Mouse (Mus musculus) heart, postnatal 0 days (tissue): ENCODE measurements at regions not wholly inside any gene's neighbourhood (a gene's known extent, or its start where the extent isn't known, plus 50 kb on each side); places are given as distances from the start of the nearest gene placed in this dataset.

ENCODE experiments used
- ATAC-seq: fragments of 200-750 bp; cut with Nextera tagmentation; 2 replicates; pipeline ENCODE4 v1.8.0; 2017; ENCODE audit warnings: low read depth, moderate number of reproducible peaks, moderate library complexity; ENCODE audit not compliant: insufficient read depth
- DNase-seq: peaks from one replicate; pipeline ENCODE4 v3.0.0-alpha.2; 2016; ENCODE audit warnings: low spot score
- H3K27ac ChIP-seq: fragments of 300-500 bp; sonication (generic); 2 replicates; pipeline ENCODE4 v1.5.1; 2014; ENCODE audit warnings: low read depth, mild to moderate bottlenecking
- H3K27me3 ChIP-seq: fragments of 300-500 bp; sonication (generic); 2 replicates; pipeline ENCODE4 v1.6.1; 2014; ENCODE audit warnings: low read length, mixed read lengths; ENCODE audit not compliant: control insufficient read depth, insufficient read depth
- H3K36me3 ChIP-seq: fragments of 300-500 bp; sonication (generic); replicated peaks from 2 replicates; pipeline ENCODE4 v1.6.1; 2014; ENCODE audit warnings: low read length, mixed read lengths; ENCODE audit not compliant: control insufficient read depth, insufficient read depth
- H3K4me1 ChIP-seq: fragments of 300-500 bp; sonication (generic); 2 replicates; pipeline ENCODE4 v1.6.1; 2014; ENCODE audit warnings: antibody characterized with exemption; ENCODE audit not compliant: control insufficient read depth, insufficient read depth
- H3K4me2 ChIP-seq: fragments of 300-500 bp; sonication (generic); 2 replicates; pipeline ENCODE4 v1.6.1; 2014; ENCODE audit warnings: low read depth, mild to moderate bottlenecking, low read length, moderate library complexity
- H3K4me3 ChIP-seq: fragments of 300-500 bp; sonication (generic); 2 replicates; pipeline ENCODE4 v1.5.1; 2014; ENCODE audit warnings: low read depth, low read length
- H3K9ac ChIP-seq: fragments of 300-500 bp; sonication (generic); replicated peaks from 2 replicates; pipeline ENCODE4 v1.6.1; 2014; ENCODE audit warnings: low read depth, low read length, mixed read lengths
- H3K9me3 ChIP-seq: fragments of 300-500 bp; sonication (generic); replicated peaks from 2 replicates; pipeline ENCODE4 v1.6.1; 2016; ENCODE audit warnings: low read length; ENCODE audit not compliant: control insufficient read depth
- CTCF ChIP-seq: IDR thresholded peaks from 2 replicates; pipeline ENCODE4 v1.5.1; 2016; ENCODE audit warnings: antibody characterized with exemption, control low read depth, low read depth
- EP300 ChIP-seq: IDR thresholded peaks from 2 replicates; pipeline ENCODE4 v1.6.1; 2016; ENCODE audit warnings: antibody characterized with exemption, low read depth
- WGBS: fragments of 180-500 bp; shearing (Covaris S2); extraction: QIAGEN DNeasy Blood & Tissue Kit; methylation state at CpG from one replicate; pipeline ENCODE4 v1.1.7; 2014; 5-methylcytosine and 5-hydroxymethylcytosine counted together

DNA sequence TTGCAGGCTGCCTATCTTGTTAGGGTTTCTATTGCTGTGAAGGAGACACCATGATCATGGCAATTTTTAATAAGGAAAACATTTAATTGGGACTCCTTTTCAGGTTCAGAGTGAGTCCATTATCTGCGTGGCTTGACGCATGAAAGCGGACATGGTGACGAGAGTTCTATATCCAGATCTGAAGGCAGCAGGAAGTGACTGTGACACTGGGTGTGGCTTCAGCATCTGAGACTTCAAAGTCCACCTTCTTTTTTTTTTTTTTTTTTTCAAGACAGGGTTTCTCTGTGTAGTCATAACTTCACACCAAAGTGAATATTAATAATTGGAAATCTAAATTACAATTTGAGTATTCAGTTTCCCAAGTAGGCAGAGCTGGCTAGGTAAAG lies 118.1 kb downstream of the Sptssa start:
- DNase-seq (no peak), ATAC-seq (no peak)
- no peak overlapping the region for H3K9ac ChIP-seq
- H3K27ac ChIP-seq: no peak overlapping the region
- TF ChIP-seq CTCF (no peak), EP300 (no peak)
- H3K4me1 ChIP-seq: no peaks in the 10 kb centered on the region
- no peaks in the 10 kb centered on the region for H3K9me3 ChIP-seq
- no peaks in the 10 kb centered on the region for H3K27me3 ChIP-seq
- H3K36me3 ChIP-seq: no peaks in the 10 kb centered on the region
- WGBS: 75% methylated on average over 4 of the region's 4 CpGs
- H3K4me2 ChIP-seq: no peak overlapping the region
- no peak overlapping the region for H3K4me3 ChIP-seq

DNA sequence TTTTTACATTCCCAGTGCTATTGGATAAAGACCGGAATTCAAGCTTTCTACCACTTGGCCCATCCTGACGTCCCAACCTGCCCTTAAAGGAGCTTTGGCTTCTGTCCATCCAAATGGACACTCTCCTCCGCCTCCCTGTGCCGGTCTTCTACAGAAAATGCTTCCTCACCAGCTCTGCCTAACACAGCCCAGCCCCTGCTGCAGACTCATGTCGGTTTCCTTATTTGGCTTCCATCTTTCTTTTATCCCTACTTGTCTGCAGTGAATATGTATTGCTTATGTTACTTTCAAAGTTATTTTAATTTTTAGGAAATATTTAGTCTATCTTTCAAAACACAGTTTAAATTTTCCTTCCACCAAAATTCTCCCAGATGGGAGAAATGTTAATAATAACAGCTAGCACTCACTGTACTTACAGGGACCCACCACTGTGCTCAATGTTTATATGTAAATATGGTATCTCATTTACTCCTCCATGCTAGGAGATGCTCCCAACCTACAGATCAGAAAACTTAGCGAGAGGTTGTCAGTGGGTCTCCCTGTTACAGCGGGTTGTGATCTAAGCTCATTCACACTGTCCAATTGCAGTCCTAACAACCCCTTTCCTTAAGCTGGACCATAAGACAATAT lies 118.6 kb downstream of the Sptssa start:
- TF ChIP-seq CTCF: no peak
- no peak for TF ChIP-seq EP300

DNA sequence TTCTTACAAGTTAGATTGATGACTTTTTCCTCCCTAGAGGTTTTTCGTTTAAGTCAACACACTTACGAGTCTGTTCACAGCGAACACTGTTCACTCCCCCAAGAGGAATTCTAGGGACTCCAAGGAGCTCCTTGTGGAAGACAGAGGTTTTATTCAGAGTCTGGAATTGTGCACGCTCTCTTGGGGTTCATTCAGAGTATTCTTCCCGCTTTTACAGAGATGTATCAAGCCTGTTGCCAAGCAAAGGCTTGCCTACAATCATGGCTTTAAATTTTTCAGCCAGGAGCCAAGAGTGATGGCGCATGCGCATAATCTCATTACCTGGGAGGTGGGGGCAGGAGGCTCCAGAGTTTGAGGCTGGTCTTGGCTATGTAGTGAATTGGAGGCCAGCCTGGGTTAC lies 119.4 kb downstream of the Sptssa start:
- ATAC-seq: no peak

More for the DNA sequence above, 118.6 kb downstream of the Sptssa start:
- 75% methylated on average over 7 of the region's 7 CpGs for WGBS
- Histone ChIP-seq H3K9ac (no peak overlapping the region), H3K4me3 (no peak overlapping the region), H3K27me3 (no peaks in the 10 kb centered on the region), H3K36me3 (no peaks in the 10 kb centered on the region), H3K4me1 (no peaks in the 10 kb centered on the region), H3K4me2 (no peak overlapping the region), H3K27ac (no peak overlapping the region), H3K9me3 (no peaks in the 10 kb centered on the region)
- no peak for DNase-seq
- ATAC-seq: no peak

DNA sequence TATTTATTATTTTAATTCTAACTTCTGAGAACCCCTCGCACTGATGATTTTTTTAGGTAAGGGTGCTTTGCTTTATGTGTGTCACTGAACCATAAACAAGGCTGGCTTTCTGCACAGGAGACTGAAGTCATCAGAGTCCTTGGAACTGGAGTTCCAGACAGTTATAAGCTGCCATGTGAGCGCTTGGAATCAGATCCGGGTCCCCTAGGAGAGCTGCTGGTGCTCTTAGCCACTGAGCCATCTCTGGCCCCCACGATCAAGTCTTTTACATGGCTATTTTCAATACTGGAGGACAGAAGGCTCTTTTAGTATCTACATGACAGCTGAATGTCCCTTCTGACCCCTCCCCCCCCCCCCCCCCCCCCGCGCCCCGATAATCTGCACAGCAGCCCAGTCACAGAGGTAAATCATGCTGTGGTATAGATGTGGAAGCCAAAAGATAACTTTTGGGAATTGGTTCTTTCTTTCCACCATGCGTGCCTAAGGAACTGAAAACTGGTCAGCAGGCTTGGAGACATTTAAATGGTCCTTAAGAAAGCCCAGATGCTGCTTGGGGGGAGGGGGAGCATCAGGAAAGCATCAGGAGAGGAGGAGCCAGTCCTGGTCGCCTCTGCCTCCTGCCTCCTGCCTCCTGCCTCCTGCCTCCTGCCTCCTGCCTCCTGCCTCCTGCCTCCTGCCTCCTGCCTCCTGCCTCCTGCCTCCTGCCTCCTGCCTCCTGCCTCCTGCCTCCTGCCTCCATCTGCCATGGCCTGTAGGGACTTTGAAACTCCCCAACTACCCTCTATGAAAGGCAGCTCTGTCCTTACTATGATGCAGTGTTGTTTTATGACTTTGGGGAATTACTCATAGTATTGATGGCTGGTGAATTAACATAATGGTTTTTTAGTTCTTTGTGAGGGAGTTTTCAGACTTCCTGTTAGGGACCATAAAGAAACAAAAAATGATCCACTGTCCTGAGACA lies 120.5 kb downstream of the Sptssa start:
- no peak for DNase-seq
- no peak for ATAC-seq
- Histone ChIP-seq H3K4me1 (no peaks in the 10 kb centered on the region), H3K4me3 (no peak overlapping the region), H3K27me3 (no peaks in the 10 kb centered on the region), H3K27ac (no peak overlapping the region), H3K36me3 (no peaks in the 10 kb centered on the region), H3K4me2 (no peak overlapping the region), H3K9ac (no peak overlapping the region), H3K9me3 (no peaks in the 10 kb centered on the region)
- TF ChIP-seq CTCF: no peak
- no peak for TF ChIP-seq EP300
- WGBS: 61% methylated on average over 7 of the region's 9 CpGs

More for the DNA sequence above, 119.4 kb downstream of the Sptssa start:
- WGBS: 81% methylated on average over 7 of the region's 7 CpGs
- Histone ChIP-seq H3K36me3 (no peaks in the 10 kb centered on the region), H3K4me3 (no peak overlapping the region), H3K27ac (no peak overlapping the region), H3K4me1 (no peaks in the 10 kb centered on the region), H3K9ac (no peak overlapping the region), H3K9me3 (no peaks in the 10 kb centered on the region), H3K27me3 (no peaks in the 10 kb centered on the region), H3K4me2 (no peak overlapping the region)
- no peak for TF ChIP-seq CTCF
- no peak for TF ChIP-seq EP300
- DNase-seq: no peak

DNA sequence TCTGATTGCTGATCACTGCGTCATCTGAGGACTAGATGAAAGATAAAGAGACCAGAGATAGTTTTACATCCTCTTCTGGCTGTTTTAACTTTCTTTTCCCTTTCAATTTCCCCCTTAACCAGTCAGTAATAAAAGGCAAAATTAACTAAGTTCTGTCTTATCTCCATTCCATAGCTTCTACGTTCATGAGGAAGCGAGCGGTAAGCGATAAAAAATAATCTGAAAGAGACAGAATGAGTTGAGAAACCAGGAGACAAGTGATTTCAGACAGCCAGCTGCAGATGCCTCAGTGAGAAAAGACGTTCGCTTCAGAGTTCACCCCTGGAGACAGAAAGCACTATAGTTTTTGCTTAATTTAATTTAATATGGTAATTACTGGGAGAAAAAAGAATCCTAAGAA lies 121.5 kb downstream of the Sptssa start:
- no peaks in the 10 kb centered on the region for H3K9me3 ChIP-seq
- 62% methylated on average over 7 of the region's 7 CpGs for WGBS
- no peak for DNase-seq
- no peak for ATAC-seq
- H3K4me2 ChIP-seq: no peak overlapping the region
- H3K36me3 ChIP-seq: no peaks in the 10 kb centered on the region
- no peak overlapping the region for H3K27ac ChIP-seq
- TF ChIP-seq CTCF (no peak), EP300 (no peak)
- no peaks in the 10 kb centered on the region for H3K27me3 ChIP-seq
- H3K9ac ChIP-seq: no peak overlapping the region
- no peaks in the 10 kb centered on the region for H3K4me1 ChIP-seq
- H3K4me3 ChIP-seq: no peak overlapping the region
